Mouse (Mus musculus): Measurements from ENCODE around the gene Cnih4.

DNA sequence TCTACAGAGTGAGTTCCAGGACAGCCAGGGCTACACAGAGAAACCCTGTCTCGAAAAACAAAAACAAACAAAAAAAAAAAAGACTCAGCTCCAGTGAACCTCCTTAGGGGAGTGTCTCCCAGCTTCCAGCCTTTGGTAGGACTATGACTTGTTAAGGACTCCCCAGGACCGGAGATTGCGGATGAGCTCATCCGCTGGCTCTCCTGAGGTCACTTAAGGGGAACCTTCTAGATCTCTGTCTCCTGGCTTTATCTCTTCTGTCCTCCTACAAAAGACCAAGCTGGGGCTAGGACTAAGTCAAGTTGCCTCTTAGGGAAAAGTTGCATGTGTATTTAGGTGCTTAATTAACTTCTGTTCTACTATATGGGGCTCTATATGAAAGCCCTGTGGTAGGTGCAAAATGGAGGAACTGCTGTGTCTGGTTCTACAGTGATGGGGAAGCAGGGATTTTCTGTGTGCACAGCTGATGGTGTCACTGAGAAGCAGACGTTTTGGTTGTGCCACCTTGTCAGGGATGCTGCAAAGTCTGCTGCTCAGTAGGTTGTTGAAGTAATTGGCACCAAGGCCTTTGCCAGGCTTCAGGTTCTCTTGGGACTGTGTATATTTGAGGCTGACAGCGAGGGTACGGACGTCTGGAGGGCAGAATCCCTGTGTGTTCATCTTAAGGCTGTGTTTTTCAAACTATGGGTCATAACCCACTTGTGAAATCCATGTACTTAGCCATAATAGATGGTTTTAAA is 70.0 kb downstream of the Cnih4 start:
- TF ChIP-seq CTCF (IDR thresholded peaks at IDR 0.05; ENCODE audit: control insufficient read depth, insufficient read depth, low read length) (no peak), POLR2A (IDR thresholded peaks at IDR 0.05; ENCODE audit: borderline replicate concordance, control insufficient read depth, low read depth, low read length) (no peak)

Measured in bone marrow, adult 2 months (tissue).